Mouse (Mus musculus): ENCODE data around the gene Morf4l1.

Gene Morf4l1

DNA sequence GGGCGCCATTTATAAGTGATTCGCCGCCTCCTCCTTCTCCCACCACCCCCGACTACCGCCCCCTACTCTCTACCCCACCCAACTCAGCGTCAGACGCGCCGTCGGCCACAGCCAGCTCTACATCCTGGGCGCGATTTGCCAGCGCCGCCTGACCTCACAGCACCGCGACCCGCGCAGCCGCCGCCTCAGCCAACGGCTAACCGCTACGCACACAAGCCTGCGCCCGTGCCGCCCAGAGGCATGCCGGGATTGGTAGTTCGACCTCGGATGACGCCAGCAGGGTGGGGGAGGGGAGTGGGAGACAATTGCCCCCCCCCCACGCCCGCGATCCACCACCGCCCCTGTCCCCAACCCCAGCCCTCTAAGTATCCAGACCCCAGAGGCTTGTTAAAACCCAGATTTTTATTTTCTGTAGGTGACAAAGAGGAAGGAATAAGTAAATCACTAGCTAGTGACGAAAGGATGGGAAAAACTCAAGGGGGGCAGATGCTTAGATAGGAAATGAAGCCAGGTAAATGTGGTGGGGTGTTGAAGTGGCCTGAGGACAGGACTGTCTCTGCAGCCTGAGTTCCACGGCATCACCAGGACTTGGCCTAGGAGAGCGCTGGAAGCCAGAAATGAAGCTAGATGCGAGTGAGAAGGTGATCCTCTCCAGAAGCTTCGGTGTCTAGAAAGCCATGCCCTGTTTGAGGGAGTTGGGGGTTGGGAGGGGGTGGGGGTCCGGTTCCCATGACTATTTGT, at the start of gene Morf4l1:
TSS of gene Morf4l1 (minus strand) at position 208 of the 741 bp plus-strand sequence.
- peak; percentile 98 for DNase-seq (ENCODE audit: low spot score in 2 of 2)

DNA sequence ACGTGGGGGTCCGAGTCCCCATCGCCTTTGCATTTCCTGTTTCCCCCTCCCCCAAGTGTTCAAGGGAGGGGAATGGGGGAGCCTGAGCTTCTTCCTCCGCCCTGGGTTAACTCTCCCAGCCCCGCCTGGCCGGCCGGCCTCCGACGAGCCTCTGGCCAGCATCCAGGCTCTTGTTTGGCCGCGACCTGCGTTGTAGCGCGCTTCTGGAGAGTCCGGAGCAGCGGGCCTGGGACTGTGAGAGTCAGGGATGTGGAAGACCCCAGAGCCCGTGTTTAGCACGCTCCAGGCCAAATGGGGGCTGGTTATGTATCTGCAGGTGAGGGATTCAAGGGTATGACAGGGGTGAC, 49.1 kb upstream of the Morf4l1 start:
- DNase-seq (ENCODE audit: low spot score in 2 of 2), result peak in 1 of 2 experiments; percentile 33

DNA sequence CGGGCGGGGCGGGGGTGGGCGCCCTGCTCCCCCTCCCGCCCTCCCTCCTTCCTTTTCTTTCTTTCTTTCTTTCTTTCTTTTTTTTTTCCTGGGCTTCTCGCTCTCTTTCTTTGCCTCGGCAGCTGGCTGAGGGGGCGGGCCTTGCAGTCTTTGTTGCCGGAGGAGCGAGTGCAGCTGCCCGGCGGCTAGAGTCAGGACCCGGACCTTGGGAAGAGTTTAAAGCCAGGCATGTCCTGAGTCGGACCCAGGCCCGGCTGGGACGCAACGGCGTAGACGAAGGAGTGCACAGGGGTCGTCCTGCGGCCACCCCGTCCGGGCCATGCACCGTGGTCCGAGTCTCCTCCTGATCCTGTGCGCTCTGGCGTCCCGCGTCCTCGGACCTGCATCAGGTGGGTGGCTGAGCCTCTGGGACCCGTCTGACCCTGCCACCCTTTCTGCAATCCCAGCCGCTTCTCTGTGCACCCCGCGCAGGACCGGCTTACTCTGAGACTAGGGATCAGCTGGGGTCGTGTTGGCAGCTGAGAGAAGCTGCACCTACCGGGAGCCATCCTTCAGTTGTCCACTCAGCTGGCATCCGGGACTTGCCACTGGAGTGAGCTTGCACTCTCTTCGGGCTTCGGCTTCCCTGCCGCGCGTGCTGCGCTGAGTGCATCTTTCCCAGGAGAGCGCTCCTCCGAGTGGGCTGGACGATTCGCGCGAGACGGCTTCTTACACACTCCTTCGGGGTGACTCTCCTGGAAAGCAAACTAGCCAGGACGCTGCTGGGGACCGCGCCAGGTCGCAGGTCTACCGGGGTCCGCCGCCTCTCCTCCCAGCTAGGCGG, 48.6 kb upstream of the Morf4l1 start, which contains the start of gene Adamts7:
TSS of gene Adamts7 (plus strand) at position 144 of the 823 bp plus-strand sequence.
- DNase-seq (ENCODE audit: low spot score in 2 of 2), result peak in 1 of 2 experiments; percentile 33

DNA sequence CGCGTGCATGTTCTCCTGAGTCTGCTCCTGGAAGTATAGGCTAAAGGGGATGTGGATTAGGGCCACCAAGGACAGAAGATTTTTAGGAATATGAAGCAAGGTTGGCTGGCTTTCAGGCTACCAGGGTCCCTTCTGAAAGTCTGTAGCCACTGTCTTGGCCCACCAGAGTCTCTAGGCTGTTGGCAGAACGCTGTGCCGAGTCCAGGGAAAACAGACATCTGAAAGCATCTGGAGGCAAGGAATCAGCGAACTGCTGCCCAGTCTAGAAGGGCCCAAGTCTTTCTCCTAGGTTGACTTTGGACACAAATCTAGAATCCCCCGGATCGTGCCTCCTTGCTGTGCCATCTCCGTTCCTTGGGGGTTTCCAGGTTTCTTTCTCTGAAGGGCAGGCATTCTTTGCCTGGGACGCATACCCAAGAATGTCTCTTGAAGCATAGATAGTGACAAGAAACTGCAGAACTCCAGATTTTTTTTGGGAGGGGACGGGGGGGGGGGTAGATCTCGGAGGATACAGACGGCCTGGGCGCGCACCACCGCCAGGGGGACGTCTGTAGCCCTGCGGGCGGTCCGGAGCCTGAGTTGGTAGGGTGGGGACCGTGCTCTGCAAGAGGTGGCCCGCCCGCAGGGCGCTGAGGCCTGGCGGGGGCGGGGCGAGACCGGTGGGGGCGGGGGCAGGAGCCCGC, 47.8 kb upstream of the Morf4l1 start:
- peak in 1 of 2 experiments; percentile 32 for DNase-seq (ENCODE audit: low spot score in 2 of 2)

DNA sequence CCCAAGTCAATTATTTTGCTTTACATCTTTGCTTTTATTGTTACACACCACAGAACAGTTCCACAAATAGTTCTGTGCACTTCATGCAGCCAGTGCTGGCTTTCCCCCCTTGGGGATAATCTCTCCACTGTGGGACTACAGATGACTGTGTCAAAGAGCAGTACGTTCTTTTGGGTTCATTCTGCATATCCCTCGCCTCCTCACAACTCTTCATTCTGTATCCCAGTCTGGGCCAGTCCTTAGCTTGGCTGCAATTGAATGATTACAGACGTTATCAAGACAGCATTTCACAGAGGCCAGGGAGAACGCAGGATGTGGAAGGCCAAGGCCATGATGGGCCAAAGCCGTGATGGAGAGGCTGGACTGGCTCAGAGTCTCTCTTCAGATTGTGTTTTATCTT, 32.3 kb upstream of the Morf4l1 start:
- no peak for DNase-seq (ENCODE audit: low spot score in 2 of 2)

DNA sequence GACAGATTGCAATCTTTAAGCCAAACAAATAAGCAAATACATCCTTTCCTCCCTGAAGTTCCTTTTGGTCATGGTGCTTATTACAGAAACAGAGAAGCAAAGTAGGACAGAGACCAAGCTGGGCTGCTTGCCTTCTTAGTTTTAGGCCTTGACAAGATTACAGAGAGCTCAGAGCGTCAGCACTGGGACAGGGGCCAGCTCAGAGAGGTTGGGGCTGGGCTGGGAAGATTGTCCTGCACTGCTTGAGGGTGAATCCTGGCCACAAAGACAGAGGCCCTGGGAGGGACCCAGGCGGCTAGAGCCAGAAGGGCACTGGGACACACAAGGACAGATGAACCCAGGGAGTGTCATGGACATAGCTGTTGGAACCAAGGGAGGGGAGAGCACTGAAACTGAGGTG, 31.2 kb upstream of the Morf4l1 start:
- DNase-seq (ENCODE audit: low spot score in 2 of 2), result no peak

DNA sequence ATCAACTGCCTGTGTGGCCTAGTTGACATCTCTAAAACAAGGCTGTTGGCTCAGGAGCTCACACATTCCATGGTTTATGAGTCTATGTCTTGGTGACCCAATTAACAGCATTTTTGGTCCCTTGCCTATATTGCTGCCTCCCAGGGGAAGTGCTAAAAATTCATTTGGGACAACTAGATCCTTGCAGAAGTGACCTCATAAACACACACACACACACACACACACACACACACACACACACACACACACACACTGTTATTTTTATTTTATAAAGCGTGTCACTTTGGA, 22.0 kb upstream of the Morf4l1 start:
- DNase-seq (ENCODE audit: low spot score in 2 of 2), result no peak

DNA sequence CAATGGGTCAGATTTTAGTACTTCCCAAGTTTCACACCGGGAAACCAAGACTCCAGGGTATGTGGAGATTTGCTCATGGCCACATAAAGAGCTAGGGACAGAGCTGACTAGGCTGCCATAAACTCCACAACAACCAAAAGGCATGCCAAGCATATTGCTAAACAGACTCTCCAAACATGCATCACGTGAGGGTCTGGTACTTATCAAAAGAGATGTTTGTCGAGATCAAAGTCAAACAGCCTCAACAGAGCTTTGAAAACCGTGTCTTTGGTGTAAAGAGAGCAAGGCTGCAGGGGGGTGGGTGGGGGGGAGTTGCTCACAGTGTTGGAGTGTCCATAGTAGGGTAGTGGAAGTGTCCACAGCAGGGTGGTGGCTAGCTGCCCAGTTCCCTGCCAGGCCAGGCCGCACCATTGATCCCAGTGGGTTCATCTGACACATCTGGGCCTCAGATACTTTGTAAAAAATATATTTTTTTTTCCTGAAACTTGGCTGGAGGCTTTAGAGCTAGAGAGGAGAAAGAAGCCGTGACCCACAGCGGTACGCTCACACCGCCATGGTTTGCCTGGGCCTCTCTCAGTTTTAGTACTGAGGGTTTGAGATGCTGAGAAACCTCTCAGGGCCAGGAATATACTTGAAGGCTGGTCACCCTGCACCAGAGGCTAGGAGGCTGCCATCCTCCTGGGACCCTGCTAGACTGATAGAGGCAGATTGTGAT, 21.5 kb upstream of the Morf4l1 start:
- no peak for DNase-seq (ENCODE audit: low spot score in 2 of 2)

DNA sequence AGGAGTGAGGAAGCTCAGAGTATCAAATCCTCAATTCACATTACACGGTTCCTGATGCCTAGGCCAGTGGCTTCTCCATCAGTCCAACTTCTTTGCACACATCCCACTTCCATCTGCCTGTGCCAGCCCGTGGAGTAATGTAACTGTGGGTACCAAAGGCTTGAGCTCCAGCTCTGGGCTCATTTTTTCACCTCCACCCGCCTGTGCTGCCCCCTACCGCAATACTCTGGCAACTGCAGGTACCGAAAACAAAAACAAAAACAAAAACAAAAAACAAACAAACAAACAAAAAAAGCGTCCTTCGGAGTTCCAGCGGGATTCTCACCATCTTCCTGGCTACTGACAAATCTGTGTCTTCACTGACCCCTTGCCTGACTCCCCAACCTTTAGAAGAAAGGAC, 20.9 kb upstream of the Morf4l1 start:
- DNase-seq (ENCODE audit: low spot score in 2 of 2), result no peak

DNA sequence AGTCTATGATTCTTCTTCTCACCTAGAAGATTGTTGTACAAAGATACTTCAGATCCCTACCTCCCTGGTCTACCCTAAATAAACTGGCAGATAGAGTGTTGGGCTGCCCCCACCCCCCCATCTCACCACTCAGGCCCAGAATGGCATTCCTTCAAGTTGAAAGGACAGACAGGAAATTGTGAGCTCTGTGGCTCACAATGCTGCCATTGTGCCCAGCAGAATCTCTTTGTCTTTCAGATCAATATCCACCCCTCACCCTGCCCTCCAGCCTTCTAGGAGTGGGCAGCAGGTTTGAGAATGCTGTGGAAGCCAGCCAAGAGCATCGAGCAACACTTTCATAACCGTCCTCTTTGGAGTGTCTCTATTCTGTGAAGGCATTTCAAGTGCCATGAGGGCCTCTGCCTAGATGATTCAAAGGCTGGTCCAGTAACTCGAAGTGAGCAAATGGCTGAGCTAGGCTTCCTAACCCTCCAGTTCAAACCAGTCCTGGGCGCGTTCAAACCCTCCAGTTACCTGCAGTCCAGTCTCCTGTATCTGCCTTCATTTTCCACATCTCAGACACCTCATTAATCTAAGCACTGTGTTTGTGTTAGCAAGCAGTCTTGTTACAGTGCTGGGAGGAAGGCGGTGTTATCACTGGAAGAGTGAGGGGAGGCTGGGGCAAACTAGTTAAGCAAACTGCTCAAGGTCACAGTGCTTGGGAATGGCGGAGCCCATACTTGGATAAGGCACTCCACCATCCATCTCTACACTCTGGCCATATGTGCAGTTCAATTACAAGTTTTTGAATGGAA, 19.2 kb upstream of the Morf4l1 start:
- no peak for DNase-seq (ENCODE audit: low spot score in 2 of 2)

DNA sequence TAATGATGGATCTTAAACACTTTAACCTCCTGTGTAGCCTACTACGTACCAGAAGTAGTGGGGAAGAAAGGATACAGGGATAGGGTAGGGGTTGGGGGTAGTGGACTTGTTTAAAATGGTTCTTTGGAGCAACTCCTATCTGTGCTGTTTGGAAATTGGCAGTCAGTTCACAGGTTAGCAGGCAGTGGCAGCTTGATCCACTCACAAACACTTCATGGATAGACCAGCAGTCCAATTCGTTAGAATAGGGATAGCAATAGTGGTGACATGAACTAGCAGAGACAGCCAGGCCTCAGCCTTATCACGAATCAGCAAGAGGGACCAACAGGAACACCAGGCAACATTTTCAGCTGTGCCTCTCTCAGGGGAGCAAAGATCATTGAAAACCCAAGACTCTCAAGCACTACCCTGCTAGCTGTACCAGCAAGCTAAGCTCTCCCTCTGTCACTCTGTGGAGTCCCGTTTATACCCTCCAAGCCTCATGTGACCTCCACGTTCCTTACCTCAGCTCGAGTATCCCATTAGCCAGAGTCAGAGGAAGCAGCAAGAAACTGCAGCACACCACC, 14.1 kb upstream of the Morf4l1 start:
- DNase-seq (ENCODE audit: low spot score in 2 of 2), result no peak

DNA sequence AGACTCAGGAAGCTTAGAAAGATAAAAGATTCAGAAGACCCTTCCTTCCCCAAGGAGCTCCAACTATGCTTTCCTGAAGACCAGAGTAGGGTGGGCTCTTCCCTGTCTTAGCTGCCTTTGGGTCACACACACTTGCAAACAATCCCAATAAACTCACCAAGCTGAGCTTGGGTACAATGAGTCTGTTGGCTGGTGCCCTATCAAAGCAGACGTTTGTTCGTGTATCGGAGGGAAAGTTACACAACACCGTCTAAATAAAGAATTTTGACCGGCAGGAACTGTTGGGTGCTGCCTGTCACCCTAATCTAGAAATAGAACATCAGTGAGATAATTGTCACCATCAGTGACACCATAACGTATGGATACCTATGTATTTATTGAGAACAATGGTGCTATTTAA, 12.6 kb upstream of the Morf4l1 start:
- no peak for DNase-seq (ENCODE audit: low spot score in 2 of 2)

DNA sequence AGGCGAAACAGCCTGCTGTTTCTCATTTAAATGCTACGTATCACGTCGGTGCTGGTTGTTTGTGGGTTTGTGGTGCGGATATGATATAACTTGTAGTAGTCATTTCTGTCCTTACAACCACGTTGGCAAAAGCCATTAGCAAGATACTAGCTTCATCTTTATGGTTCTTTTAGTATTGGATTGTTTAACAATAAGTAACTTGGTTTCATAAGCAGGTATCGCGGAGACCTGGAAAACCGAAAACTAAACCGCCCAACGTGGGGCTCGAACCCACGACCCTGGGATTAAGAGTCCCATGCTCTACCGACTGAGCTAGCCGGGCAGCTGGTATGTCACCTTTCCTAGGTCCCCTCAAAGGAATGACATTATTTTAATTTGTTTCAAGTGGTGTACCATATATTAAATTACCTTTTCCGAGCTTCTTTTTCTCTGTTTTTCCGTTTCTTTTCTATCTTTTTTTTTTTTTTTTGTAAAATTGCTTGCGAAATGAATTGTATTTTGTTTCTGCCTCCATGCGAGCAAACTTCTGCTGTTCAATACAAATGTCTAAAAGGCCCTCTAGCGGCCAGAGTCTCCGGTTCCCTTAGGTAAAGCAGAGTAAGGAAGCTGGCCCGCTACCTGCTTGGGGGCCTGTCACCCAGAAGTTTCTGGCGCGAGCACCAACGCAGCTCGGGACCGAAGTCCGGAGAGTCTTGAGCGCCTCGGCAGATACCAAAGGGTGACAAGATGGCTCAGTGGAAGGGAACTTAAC, 11.9 kb upstream of the Morf4l1 start:
- peak in 1 of 2 experiments; percentile 59 for DNase-seq (ENCODE audit: low spot score in 2 of 2)

DNA sequence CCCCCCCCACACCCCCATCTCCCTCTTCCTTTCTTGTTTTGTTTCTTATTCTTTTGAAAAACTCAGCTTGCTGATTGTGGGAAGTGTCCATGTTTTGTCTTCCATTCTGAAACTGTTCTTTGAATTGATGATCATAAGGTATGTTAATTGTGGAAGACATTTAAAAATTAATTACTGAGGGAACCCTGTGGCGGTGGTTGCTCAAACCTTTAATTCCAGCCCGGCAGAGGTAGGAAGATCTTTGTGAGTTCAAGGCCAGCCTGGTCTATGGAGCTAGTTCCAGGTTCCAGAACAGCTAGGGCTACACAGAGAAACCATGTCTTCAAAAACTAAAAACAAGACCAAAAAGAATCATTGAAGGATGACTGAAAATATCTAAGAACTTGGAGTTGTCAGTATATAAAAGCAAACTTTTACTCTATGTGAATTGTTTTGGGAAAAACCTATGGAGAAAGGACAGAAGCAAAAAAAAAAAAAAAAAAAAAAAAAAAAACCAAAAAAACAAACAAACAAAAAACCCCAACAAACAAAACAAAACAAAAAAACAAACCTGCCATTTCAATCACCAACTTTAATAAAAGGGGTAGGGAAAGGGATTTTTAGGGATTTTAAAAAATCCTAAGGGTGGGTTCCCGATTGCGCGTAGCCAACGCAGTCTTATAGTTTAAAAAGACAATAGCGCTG, 11.0 kb upstream of the Morf4l1 start:
- DNase-seq (ENCODE audit: low spot score in 2 of 2), result no peak

DNA sequence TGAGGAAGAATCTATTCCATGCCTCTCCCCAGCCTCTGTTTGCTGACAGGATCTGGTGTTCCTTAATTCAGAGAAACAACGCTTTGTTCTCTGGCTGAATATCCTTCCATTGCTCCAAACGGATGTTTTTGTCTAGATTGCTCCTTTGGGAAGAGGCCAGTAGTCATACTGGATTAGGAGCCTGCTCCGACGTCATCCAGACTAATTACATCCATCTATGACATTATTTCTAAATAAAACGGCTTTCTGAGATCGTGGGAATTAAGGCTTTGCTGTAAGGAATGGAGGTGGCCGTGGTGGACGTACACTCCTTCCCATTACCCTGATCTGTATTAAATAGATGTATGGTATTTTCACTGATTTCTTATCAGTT, 10.3 kb upstream of the Morf4l1 start:
- DNase-seq (ENCODE audit: low spot score in 2 of 2), result no peak

DNA sequence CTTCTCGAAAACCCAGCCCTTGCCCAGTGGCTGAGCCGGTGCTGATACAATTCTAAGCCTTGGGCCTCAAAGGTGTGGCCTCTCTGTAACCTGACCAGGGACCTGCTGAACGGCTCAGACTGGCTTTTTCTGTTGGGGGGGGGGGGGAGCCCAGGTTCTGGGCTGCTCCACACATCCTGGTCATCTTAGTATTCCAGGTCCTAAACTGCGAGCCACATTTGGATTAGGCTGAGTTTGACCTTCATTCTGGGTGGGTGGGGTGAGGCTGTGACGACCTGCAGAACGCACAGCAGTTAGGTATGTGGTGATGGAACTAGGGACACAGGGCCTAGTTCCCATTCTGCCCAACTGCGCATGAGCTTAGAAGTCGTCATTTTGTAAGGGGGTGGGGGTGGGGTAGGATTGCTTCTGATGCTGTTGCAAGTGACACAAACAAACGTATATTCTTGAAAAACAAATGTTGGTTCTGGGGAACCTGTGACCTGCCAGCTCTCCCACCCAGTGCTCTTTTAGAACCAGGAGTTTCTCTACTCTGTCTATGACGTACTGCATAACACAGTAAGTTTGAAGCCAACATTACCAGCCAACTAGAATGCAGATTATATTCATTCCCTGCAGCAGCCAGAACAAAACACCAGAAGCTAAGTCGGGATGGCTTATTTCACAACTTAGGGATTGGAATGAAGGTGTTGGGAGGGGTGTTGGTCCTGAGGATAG, 9.7 kb upstream of the Morf4l1 start:
- DNase-seq (ENCODE audit: low spot score in 2 of 2), result no peak

DNA sequence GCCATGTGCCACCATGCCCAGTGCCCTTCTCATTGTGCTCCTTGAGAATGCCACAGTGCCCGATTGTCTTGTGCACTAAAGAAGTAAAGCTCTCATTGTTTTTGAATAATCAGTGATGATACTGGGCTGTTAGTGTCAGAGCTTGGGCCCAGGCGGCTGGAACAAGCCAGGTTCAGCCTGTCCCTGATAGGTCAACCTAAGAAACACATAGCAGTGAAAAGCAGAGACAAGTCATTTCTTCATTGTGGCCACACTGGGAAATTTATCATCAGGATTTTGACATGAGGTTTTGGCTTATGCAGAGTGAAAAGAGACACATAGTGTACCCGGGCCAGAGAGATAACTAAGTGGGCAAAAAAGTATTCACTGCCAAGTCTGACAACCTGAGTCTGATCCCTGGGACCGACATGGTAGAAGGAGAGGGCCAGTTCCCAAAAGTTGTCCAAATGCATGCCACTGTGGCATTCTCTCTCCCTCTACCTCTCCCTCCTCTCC, 7.7 kb upstream of the Morf4l1 start:
- no peak for DNase-seq (ENCODE audit: low spot score in 2 of 2)

DNA sequence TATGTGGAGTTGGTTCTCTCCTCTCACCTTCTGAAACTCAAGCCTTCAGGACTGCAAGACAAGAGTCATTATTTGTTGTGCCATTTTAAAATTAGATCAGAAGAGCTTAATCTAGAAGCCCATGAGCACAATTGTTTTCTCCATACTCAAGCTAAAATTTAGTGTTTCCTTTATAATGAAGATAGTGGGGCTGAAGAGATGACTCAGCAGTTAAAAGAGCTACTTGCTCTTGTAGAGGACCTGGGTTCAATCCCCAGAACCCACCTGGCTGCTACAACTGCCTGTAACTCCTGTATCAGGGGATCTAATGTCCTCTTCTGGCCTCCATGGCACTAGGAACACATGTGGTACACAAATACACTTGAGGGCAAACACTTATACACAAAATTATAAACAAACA, 2.7 kb upstream of the Morf4l1 start:
- no peak for DNase-seq (ENCODE audit: low spot score in 2 of 2)

DNA sequence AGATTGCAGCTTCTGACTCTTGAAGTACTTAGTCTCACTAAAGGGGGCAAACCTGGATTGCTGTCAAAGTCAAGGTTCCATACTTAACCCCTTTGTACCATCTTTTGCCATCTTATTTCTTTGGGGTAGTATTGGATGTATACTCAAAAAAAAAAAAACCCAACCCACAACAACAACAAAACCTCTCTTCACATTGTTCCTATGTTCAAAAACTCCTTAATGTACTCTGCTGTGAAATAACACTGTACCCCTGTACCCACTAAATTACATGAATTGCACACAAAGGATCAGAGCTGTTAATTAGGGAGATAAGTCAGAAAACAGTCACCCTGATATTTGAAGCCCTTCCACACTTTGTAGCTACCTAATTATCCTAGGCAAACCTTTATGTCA, 730 bp upstream of the Morf4l1 start:
- no peak for DNase-seq (ENCODE audit: low spot score in 2 of 2)

Data from cerebellum, postnatal 4 days (tissue).